Mouse (Mus musculus) E14TG2a.4 (cell line): ENCODE data around the gene Sh3d19.

ENCODE experiments used
- CTCF ChIP-seq: conservative IDR thresholded peaks from 2 replicates; pipeline ENCODE4 v1.5.1; 2014; ENCODE audit warnings: low read length
- NANOG ChIP-seq: IDR thresholded peaks from 2 replicates; pipeline ENCODE4 v1.6.1; 2014; ENCODE audit warnings: borderline replicate concordance, low read length, mixed read lengths
- POU5F1 ChIP-seq: IDR thresholded peaks from 2 replicates; pipeline ENCODE4 v1.6.1; 2014; ENCODE audit warnings: low read length, borderline replicate concordance

DNA sequence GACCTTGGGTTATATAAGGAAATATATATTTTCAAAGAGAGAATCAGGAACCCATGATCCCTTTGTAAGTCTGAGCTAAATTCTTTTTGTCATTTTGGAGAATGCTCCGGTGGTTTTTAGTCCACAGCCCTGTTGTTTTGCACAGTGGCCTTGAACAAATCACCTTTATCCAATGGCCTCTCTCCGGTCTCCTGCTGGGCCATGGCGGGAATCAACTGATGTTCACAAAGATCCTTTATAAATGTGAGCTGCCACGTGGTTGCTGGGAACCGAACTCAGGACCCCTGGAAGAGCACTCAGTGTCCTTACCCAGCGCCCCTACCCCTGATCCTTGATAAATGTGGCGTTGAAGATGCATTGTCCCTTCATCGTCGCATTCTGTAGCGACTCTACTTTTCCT lies 33.8 kb downstream of the Sh3d19 start:
- no peak for TF ChIP-seq CTCF
- TF ChIP-seq POU5F1, result no peak
- peak; percentile 71; the same call in 1 of the 2 replicates for TF ChIP-seq NANOG
